Mouse (Mus musculus): Measurements from ENCODE around the gene Ncapg2.

Ncapg2 gene

DNA sequence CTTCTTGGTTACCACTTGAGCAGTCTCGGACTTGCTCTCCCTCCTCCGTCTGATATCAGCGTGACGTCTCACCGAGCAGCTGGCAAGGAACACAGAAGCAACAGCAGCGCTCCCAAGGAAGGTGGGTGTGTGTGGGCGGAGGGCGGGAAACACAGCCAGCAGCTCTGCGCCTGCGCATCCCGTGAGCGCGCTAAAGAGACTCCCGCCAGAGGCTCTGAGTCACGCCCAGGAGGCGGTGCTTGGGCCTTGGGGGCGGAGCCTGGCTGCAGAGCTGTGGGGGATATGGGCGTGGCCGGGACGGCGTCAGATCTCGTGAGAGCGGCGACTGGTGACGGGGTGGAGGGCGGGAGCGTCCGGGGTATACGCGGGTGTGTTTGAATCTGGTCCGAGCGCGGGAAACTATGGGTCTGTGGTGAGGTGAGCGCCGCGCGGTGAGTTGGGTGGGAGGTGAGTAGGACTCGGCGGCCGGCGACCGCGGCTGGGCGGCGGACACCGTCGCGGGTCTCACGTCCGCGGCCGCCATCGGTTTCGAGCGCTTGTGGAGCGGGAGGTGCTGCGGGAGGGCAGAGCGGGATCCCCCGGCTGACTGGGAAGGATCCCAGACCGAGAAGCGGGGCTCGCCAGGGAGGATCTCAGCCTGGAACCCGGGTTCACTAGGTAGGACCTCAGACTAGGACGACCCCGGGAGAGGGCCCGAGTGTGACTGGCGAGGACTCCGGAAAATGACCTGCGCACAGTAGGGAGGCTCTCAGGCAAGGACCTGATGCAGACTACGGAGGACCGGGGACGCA lies at the start of gene Ncapg2:
Gene Ncapg2 (plus strand): TSS at position 358 of the 791 bp plus-strand sequence.
- DNase-seq (ENCODE audit: low read depth) = peak; percentile 99

- no peak for DNase-seq (ENCODE audit: low read depth)
Observed at GRCm38 (mm10) chr12:116362091-116362490, 43.1 kb upstream of the Ncapg2 start.

DNA sequence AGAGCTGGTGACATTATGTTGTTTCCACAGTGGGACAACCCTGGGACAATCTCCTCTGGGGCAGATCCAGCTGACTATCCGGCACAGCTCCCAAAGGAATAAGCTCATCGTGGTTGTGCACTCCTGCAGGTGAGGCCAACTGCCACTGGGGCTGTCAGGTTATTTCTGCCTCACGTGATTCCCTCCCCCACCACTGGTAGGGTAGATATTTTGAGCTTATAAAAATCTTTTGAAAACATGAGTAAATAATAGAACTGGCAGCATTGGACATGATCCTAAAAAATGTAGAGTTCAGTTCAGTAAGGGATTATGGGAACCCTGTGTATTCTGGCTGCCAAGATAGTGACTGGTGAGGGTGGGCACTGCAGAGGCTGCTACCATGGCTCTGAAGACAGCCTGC lies 38.3 kb upstream of the Ncapg2 start:
- DNase-seq (ENCODE audit: low read depth) = no peak

DNA sequence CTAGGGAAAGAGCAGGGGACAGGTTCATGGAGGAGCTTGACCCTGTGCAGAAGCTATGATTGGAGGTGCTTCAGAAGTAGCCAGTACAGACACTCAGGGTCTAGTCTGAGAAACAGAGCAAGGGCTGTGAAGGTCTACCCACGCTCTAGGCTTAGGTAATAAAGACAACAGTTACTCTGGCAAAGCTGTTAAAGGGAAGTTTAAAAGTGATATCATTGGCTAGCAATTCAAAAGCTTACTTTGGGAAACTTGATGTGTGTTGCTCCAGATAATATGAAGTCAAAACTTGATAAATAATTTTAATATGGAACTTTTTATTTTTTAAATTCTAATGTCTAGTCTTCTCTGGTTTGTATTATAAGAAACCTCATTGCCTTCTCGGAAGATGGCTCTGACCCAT lies 37.9 kb upstream of the Ncapg2 start:
- DNase-seq (ENCODE audit: low read depth) = no peak

DNA sequence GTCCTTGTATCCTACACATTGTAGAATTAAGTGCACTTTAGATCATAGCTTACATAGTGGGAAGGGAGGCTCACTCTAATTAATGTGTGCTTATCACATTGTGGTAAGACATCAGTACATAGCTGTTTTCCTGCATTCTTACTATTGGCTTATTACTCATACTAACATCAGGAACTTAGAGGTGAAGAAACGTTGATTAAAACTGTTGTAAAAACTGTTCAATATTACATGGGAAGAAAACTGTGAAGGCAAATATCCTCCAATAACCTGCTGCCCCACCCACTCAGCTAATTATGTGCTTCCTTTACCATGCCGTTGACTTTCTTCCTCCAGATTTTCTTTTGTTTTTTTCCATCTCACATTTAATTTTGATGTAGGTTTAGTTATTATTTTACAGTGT lies 36.3 kb upstream of the Ncapg2 start:
- no peak for DNase-seq (ENCODE audit: low read depth)

DNA sequence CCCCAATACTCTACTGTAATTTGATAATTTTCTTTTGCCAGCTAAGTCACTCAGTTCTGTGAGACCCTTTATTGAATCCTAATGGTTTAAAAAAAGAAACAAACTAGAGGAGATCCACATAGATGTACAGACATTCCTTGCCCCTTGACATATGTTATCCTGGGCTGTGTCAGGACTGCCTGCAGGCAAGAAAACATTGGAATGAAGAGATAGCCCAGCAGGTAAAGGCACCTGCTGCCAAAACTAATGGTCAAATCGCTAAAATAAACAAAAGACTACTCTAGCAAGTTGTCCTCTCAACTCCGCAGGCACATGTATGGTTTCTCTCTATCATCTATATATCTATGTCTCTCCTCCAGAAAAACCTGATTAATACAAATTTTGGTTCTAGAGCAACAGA lies 22.1 kb upstream of the Ncapg2 start:
- no peak for DNase-seq (ENCODE audit: low read depth)

DNA sequence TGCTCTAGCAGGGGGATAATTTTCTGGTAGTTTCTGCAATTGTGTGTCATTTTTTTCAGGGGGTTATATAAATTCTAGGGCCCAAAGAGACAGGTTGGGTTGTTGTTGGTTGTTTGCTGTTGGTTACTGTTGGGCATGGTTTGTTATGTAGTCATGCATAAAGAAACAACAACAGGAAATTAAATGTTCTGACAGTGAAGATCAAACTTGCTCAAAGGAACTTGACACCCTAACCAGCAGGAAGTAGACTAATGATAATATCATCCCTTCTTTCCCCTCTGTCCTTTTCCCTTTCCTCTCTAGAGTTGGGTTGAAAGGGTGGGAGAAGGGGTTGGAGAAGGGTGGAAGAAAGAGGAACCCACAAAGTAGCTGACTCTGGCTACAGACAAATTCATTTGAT lies 21.2 kb upstream of the Ncapg2 start:
- no peak for DNase-seq (ENCODE audit: low read depth)

DNA sequence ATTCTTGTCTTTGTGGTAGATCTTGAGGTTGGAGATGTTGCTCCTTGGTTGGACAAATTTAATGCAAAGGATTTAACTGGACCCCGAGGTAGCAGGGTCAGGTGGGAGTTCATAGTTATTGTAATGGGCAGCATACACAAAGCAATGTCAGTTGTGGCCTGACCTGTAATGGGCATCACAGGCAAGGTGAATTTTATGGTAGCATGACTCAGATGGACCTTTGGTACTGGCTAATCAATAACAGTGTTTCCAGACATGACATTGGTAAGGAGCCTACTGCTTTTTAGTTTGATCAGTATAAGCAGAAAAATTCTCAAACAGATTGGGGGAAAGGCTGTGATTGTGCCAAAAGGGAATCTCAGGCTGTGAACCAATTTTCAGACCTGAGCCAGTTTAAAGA lies 18.4 kb upstream of the Ncapg2 start:
- DNase-seq (ENCODE audit: low read depth) = no peak

DNA sequence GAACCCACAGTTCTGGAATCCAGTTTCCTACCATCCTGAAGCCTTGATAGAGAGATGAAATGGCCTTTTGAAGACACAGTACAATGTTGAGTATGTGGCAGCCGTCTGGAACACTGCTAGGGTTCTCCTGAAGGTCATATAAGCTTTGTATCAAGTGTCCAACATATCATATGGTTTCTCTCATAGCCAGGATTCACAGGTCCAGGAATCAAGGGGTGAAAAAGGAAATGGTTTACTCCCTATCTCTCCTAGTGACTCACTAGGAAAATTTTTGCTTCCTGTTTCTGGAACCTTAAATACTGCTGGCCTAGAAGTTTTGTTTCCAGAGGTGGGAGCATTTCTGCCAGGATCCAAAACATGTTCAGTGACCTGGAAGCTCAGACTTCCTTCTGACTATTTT lies 15.3 kb upstream of the Ncapg2 start:
- no peak for DNase-seq (ENCODE audit: low read depth)

- no peak for DNase-seq (ENCODE audit: low read depth)
Observed at GRCm38 (mm10) chr12:116394327-116394726, 10.9 kb upstream of the Ncapg2 start.

- no peak for DNase-seq (ENCODE audit: low read depth)
Observed at GRCm38 (mm10) chr12:116395312-116395711, 9.9 kb upstream of the Ncapg2 start.

GRCm38 (mm10) chr12:116396072-116396695 lies 9.0 kb upstream of the Ncapg2 start:
- DNase-seq (ENCODE audit: low read depth) = no peak

DNA sequence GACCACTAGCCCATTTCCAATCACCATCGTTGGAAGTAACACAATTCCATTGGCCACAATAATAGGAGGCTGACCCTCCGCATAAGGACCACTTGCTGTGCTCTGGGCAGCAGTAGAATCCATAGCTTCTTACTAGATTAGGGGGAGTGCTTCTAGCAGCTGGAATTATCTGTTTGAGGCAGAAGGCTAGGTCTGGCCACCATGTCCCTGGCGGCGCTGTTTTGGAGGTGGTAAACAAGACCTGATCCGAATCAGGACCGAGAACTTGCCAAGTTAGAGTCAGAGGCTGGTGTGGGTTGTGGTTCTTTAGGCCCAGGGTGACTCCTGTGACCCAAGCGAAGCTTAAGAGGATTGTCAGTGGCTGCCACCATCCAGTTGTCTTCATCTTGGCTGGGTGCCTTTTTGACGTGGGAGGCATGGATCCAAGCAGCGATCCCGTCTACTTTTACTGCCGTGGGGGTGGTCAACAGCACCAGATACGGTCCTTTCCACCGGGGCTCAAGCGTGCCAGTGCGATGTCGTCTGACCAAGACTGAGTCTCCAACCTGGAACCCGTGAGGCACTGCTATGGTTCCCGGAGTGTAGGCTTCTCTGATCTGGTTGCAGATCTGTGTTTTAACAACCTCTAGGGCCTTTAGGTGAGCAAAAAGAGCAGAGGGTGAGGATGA lies 1.1 kb upstream of the Ncapg2 start:
- DNase-seq (ENCODE audit: low read depth) = no peak

- peak; percentile 62 for DNase-seq (ENCODE audit: low read depth)
Observed at GRCm38 (mm10) chr12:116405836-116406155, 594 bp downstream of the Ncapg2 start.

DNA sequence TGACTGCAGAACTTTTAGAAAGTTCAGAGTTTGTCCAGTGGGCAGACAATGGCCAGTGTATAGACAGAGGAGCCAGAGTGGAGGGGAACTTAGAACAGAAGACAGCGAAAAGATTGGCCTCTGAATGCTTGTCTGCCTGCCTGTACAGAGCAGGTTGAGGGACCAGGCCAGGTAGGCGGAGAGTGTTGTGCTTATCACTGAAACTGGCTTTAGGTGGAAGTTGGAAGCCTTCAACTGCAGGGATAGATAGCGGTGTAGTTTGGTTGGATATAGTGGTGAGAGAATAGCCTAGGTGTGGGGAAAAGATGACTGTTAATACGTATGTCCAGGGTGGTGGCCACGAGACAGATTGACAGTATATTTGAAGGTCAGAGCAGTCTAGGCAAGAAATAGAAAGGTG lies 2.7 kb downstream of the Ncapg2 start:
- DNase-seq (ENCODE audit: low read depth) = no peak

GRCm38 (mm10) chr12:116414941-116415340 lies 9.7 kb downstream of the Ncapg2 start:
- peak; percentile 33 for DNase-seq (ENCODE audit: low read depth)

DNA sequence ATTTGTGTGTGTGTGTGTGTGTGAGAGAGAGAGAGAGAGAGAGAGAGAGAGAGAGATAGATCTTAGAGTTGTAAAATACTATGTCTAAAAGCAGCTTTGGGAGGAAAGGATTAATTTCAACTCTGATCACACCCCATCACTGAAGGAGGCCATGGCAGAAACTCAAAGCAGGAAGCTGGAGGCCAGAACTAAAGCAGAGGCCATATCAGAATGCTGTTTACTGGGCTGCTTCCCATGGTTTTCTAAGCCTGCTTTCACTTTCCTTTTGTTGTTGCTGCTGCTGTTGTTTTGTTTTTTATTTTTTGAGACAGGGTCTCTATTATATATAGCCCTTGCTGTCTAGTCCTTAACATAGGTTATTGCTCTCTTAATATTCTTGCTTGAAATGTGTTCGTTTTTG lies 11.3 kb downstream of the Ncapg2 start:
- peak; percentile 47 for DNase-seq (ENCODE audit: low read depth)

- DNase-seq (ENCODE audit: low read depth) = no peak
Observed at GRCm38 (mm10) chr12:116421656-116422055, 16.5 kb downstream of the Ncapg2 start.

DNA sequence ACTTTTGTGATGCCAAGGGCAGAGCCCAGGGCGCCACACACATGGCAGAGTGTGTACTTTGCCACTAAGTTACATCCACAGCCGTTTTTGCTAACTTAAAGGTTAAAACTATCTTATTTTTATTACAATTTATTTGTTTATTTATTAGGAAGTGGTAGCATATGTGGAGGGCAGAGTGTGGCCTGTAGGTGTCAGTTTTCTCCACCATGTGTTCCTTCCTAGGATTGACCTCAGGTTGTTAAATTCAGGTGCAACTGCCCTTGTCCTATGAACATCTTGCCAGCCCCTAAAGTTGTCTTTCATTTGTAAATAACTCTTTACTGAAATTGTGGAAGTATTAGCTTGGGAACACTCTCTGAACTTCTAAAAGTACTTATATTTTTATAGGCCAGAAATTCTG lies 20.2 kb downstream of the Ncapg2 start:
- DNase-seq (ENCODE audit: low read depth) = peak; percentile 42

DNA sequence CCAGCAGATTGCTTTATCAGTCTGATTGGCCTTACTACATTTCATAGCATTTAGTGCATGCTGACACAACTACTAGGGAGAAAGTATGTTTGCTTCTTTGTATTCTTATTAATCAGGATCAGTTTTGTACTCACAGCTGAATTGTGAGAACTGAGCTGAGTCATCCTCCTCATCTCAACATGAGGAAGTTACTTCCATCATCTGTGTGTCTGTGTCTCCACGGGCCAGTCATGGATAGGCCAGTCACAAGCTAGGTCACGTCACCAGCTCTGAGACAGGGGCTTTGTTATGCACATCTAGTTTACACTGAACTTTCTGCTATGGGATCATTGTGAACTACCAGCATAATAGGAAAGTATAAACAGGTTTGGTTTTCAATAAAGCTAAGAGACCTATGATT lies 28.5 kb downstream of the Ncapg2 start:
- DNase-seq (ENCODE audit: low read depth) = no peak

- DNase-seq (ENCODE audit: low read depth) = no peak
Observed at GRCm38 (mm10) chr12:116435232-116435631, 30.0 kb downstream of the Ncapg2 start.

DNA sequence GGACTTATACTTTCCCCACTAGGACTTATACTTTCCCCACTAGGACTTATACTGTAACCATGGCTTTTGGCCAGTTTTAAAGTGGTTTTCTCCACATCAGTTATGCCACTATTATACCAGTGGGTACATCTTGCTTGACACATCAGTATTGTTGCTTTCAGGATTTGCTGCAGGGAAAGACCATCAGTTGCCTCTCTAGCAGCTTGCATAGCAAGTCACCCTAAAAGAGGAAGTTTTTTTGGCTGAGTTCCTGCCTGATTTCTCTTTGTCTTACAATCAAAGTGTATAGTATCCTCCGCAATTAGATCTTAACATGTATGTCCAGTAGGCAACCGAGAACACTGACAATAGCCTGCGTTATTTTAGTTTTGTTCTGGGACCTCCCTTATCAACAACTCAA lies 30.9 kb downstream of the Ncapg2 start:
- peak; percentile 31 for DNase-seq (ENCODE audit: low read depth)

GRCm38 (mm10) chr12:116438591-116438990 lies 33.4 kb downstream of the Ncapg2 start:
- no peak for DNase-seq (ENCODE audit: low read depth)

All from 416B (cell line).